ENCODE assay signal across 8 mouse cellular contexts in genomic region chr9:67633761-67634441, GRCm38 (mm10).
DNase-seq lines count a peak whose midpoint lies in the region; ATAC-seq and TF ChIP-seq lines count a peak whose summit lies in the region.

No protein-coding gene starts in this region.

- peak; percentile 82 for DNase-seq in embryo, embryonic 9.5 days (ENCODE audit: extremely low spot score)
- peak; percentile 97 for DNase-seq in heart, adult 11 months
- DNase-seq in kidney, adult 18-20 months: peak; percentile 79
- peak; percentile 82 for DNase-seq in limb, embryonic 11.5 days (ENCODE audit: low spot score)

- peak overlapping the region; percentile 84 for H3K9ac ChIP-seq in limb, embryonic 11.5 days (ENCODE audit: low read length)
- peak overlapping the region; percentile 78 for H3K9ac ChIP-seq in midbrain, embryonic 16.5 days (ENCODE audit: low read depth, low read length)

- under 1% methylated on average over 60 of the region's 61 CpGs for WGBS in limb, embryonic 11.5 days
- under 1% methylated on average over 61 of the region's 61 CpGs for WGBS in midbrain, embryonic 16.5 days

- H3K4me1 ChIP-seq in megakaryocyte, embryonic 14.5 days: peaks cover 20% of the 10 kb centered on the region
- peaks cover 7% of the 10 kb centered on the region for H3K4me1 ChIP-seq in limb, embryonic 11.5 days (ENCODE audit: control insufficient read depth, insufficient read depth, low read length)
- peaks cover 11% of the 10 kb centered on the region for H3K4me1 ChIP-seq in midbrain, embryonic 16.5 days (ENCODE audit: control insufficient read depth, insufficient read depth, low read length)
- peaks cover 11% of the 10 kb centered on the region for H3K4me1 ChIP-seq in testis, adult 2 months (ENCODE audit: control insufficient read depth, insufficient read depth, low read length)

- peaks cover 66% of the 10 kb centered on the region for H3K27me3 ChIP-seq in megakaryocyte, embryonic 14.5 days (replicated peaks)
- no peaks in the 10 kb centered on the region for H3K27me3 ChIP-seq in limb, embryonic 11.5 days (ENCODE audit: control insufficient read depth, insufficient read depth, low read length)
- H3K27me3 ChIP-seq in midbrain, embryonic 16.5 days (ENCODE audit: control insufficient read depth, insufficient read depth, low read depth, low read length): peaks cover 3% of the 10 kb centered on the region; the same call in 1 of the 2 replicates
- H3K27me3 ChIP-seq in testis, adult 2 months (ENCODE audit: control insufficient read depth, insufficient read depth, low read length): no peaks in the 10 kb centered on the region

- peak overlapping the region; percentile 61; the same call in 1 of the 2 replicates for H3K27ac ChIP-seq in limb, embryonic 11.5 days (replicated peaks; ENCODE audit: low read depth, low read length)
- peak overlapping the region; percentile 84 for H3K27ac ChIP-seq in midbrain, embryonic 16.5 days (ENCODE audit: low read length)
- no peak overlapping the region; the same call in 1 of the 2 replicates for H3K27ac ChIP-seq in testis, adult 2 months (ENCODE audit: control insufficient read depth, insufficient read depth, low read depth, low read length)

- no peak for TF ChIP-seq CTCF in testis, adult 2 months (IDR thresholded peaks at IDR 0.05; ENCODE audit: control insufficient read depth, insufficient read depth, insufficient replicate concordance, low read depth, low read length)

- peak overlapping the region; percentile 100 for H3K4me2 ChIP-seq in limb, embryonic 11.5 days (ENCODE audit: low read depth, severe bottlenecking)
- peak overlapping the region; percentile 98 for H3K4me2 ChIP-seq in midbrain, embryonic 16.5 days (ENCODE audit: low read length)

- H3K9me3 ChIP-seq in megakaryocyte, embryonic 14.5 days: no peaks in the 10 kb centered on the region
- H3K9me3 ChIP-seq in limb, embryonic 11.5 days (ENCODE audit: control insufficient read depth, low read length): no peaks in the 10 kb centered on the region
- no peaks in the 10 kb centered on the region for H3K9me3 ChIP-seq in midbrain, embryonic 16.5 days (replicated peaks; ENCODE audit: control insufficient read depth, low read length, poor library complexity, severe bottlenecking)

- no peaks in the 10 kb centered on the region for H3K36me3 ChIP-seq in megakaryocyte, embryonic 14.5 days (replicated peaks; ENCODE audit: low read length)
- H3K36me3 ChIP-seq in limb, embryonic 11.5 days (ENCODE audit: control insufficient read depth, insufficient read depth, low read length): no peaks in the 10 kb centered on the region
- no peaks in the 10 kb centered on the region for H3K36me3 ChIP-seq in midbrain, embryonic 16.5 days (ENCODE audit: control insufficient read depth, insufficient read depth, low read length)
- H3K36me3 ChIP-seq in testis, adult 2 months (ENCODE audit: control insufficient read depth, insufficient read depth, low read length): no peaks in the 10 kb centered on the region

- H3K4me3 ChIP-seq in megakaryocyte, embryonic 14.5 days (replicated peaks): peak overlapping the region; percentile 93
- H3K4me3 ChIP-seq in limb, embryonic 11.5 days (ENCODE audit: low read depth, low read length): peak overlapping the region; percentile 75
- H3K4me3 ChIP-seq in midbrain, embryonic 16.5 days (ENCODE audit: low read depth, low read length): peak overlapping the region; percentile 66
- H3K4me3 ChIP-seq in testis, adult 2 months (ENCODE audit: control insufficient read depth, low read depth, low read length): peak overlapping the region; percentile 96

- TF ChIP-seq POLR2A in testis, adult 2 months (IDR thresholded peaks at IDR 0.05; ENCODE audit: control insufficient read depth, low read depth, low read length): peak; percentile 71

- ATAC-seq in megakaryocyte, adult 5-6 weeks (ENCODE audit: poor library complexity, severe bottlenecking): no peak
- no peak for ATAC-seq in limb, embryonic 11.5 days (ENCODE audit: insufficient number of reproducible peaks, low FRiP score, low TSS enrichment, low read depth)
- ATAC-seq in midbrain, embryonic 16.5 days: peak; percentile 87
